Mouse (Mus musculus): ENCODE measurements around the gene Gm45713. TPM values are rescaled to one million over a fixed set of nuclear protein-coding genes. Genes with fewer than 3 reads are reported as not detected.
"Not testable (repeated sequence)": the region's sequence is repeated elsewhere in the genome, so short reads cannot be mapped to it uniquely, and the experiment has no call there.

Gene Gm45713
- polyA plus RNA-seq, 1 experiment from 2014 or later, result 0.45 TPM

DNA sequence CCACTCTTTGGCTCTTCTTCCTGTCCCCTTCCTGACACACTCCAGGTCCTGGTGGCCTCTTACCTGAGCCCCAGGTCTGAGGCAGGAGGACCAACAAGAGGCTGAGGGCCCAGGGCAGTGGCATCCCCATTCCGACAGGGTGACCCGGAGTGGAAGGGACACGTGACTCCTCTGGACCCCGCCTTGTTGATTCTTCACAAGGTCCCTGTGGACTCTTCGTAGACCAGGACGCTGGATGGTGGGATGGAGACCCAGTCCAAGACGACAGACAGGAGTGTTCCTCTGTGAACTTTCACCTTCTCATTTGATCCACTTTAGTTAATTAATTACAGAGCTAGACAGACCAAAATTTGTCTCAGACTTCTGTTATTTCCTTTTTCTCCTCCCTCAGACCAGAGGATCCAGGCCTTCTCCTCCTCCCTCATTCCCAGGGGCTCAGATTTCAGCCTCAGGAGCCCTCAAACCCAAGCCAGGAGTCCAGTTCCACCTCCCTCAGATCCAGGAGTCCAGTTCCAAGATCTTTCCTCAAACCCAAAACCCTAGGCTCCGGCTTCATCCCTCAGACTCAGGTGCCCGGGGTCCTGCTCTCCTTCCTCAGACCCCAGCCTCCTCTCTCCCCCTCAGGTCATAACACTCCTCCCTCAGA is 33.0 kb downstream of the Gm45713 start:
- Histone ChIP-seq H3K4me3 (no peak overlapping the region), H3K9me3 (no peaks in the 10 kb centered on the region), H3K4me1 (peaks cover 6% of the 10 kb centered on the region; the same call in 1 of the 2 replicates), H3K27me3 (no peaks in the 10 kb centered on the region), H3K27ac (replicated peaks) (no peak overlapping the region), H3K4me2 (replicated peaks) (no peak overlapping the region), H3K9ac (replicated peaks) (no peak overlapping the region), H3K36me3 (no peaks in the 10 kb centered on the region)
- ATAC-seq (ENCODE audit: low FRiP score, low read depth), result no peak
- 88% methylated on average over 9 of the region's 9 CpGs for WGBS

DNA sequence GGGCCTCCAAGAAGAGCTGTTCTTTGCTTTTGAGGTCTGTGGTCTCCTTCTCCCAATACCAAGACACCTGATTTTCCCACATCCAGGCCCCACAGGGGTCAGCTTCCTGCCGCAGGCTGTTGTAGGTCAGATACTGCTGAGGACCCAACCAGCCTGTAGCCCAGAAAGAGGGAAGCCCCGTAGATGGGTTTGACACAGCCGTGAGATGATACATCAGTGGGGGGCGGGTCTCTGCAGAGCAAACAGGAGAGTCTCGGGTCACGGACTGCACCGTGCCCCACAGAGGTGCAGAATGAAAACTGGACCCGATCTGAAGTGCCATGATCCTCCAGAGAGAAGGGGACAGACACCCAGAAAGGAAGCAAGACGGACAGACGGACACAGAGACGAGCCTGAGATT is 33.6 kb downstream of the Gm45713 start:
- Histone ChIP-seq H3K4me1 (peaks cover 6% of the 10 kb centered on the region; the same call in 1 of the 2 replicates), H3K36me3 (no peaks in the 10 kb centered on the region), H3K27me3 (no peaks in the 10 kb centered on the region), H3K27ac (replicated peaks) (no peak overlapping the region), H3K4me3 (no peak overlapping the region), H3K4me2 (replicated peaks) (no peak overlapping the region), H3K9me3 (no peaks in the 10 kb centered on the region), H3K9ac (replicated peaks) (no peak overlapping the region)
- WGBS, result 92% methylated on average over 11 of the region's 11 CpGs
- no peak for ATAC-seq (ENCODE audit: low FRiP score, low read depth)

DNA sequence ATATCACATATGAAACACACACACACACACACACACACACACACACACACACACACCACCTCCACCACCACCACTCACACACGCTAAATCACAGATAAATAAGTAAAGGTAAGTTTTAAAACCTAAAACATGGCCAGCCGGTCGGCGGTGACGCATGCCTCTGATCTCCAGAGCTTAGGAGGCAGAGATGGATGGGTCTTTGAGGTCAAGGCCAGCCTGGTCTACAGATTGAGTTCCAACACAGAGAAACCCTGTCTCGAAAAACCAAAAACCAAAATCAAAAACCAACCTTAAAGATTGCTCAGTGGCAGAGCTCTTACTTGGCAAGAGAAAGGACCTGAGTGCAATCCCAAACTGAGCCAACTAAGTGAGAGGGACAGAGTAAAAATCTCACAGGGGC is 36.0 kb downstream of the Gm45713 start:
- H3K4me3 ChIP-seq, result no peak overlapping the region
- no peaks in the 10 kb centered on the region for H3K9me3 ChIP-seq
- no peak overlapping the region for H3K27ac ChIP-seq (replicated peaks)
- no peak for ATAC-seq (ENCODE audit: low FRiP score, low read depth)
- no peaks in the 10 kb centered on the region for H3K4me1 ChIP-seq
- WGBS, result 94% methylated on average over 6 of the region's 6 CpGs
- no peak overlapping the region for H3K9ac ChIP-seq (replicated peaks)
- H3K36me3 ChIP-seq, result no peaks in the 10 kb centered on the region
- no peak overlapping the region for H3K4me2 ChIP-seq (replicated peaks)
- no peaks in the 10 kb centered on the region for H3K27me3 ChIP-seq

DNA sequence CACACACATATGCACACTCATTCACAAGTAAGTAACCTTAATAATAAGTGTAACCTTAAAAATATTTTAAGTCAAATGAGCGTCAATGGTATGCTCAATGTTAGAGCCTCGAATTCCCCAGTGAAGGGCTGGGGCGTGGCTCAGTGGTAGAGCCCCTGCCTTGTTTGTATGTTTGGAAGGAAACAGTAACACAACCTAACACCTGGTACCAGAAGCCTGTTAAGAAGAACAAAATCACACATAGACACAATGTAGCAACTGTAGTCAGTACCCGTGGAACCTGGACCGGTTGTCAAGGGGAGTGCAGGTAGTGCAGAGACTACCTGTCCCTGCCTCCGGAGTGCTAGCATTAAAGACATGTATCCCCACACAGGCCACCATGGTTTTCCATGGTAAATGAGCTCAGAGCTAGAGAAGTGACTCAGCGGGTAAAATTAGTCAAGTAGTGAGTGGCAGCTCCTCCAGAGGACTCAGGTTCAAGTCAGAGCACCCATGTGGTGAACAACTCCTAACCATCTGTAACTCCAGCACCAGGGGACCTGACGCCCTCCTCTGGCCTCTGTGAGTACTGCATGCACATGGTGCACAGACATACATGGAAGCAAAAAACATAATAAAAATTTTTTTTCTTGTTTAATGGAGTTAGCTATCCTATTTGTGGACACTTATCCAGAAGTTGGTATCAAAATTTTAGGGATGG is 37.3 kb downstream of the Gm45713 start:
- Histone ChIP-seq H3K36me3 (no peaks in the 10 kb centered on the region), H3K9me3 (no peaks in the 10 kb centered on the region), H3K4me1 (no peaks in the 10 kb centered on the region), H3K9ac (replicated peaks) (no peak overlapping the region), H3K4me3 (no peak overlapping the region), H3K4me2 (replicated peaks) (no peak overlapping the region), H3K27me3 (no peaks in the 10 kb centered on the region), H3K27ac (replicated peaks) (no peak overlapping the region)
- no peak for ATAC-seq (ENCODE audit: low FRiP score, low read depth)
- WGBS, result 88% methylated on average over 8 of the region's 8 CpGs

DNA sequence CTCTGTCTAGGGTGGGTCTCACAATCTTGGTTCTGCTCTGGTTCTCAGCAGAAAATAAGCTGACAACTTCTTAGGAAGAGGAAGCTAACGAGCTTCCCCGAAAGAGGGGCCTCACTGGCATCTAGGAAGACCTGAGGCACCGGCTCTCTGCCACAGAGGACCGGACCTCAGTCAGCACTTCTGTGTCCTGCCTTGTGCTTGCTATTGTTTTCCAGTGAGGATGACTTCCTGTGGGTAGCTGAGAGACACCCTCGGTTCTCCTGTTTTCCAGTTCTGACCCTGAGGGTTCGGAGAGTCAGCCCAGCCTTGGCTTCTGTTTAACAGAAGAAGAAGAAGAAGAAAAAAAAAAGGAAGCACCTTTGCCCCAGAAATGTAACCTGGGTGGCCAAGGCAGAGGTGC is 38.6 kb downstream of the Gm45713 start:
- Histone ChIP-seq H3K4me1 (no peaks in the 10 kb centered on the region), H3K27ac (replicated peaks) (no peak overlapping the region), H3K36me3 (no peaks in the 10 kb centered on the region), H3K9me3 (no peaks in the 10 kb centered on the region), H3K4me2 (replicated peaks) (no peak overlapping the region), H3K4me3 (no peak overlapping the region), H3K27me3 (peaks cover 5% of the 10 kb centered on the region; the same call in 1 of the 2 replicates), H3K9ac (replicated peaks) (no peak overlapping the region)
- whole genome bisulfite sequencing, result 76% methylated on average over 6 of the region's 6 CpGs
- no peak for ATAC-seq (ENCODE audit: low FRiP score, low read depth)

DNA sequence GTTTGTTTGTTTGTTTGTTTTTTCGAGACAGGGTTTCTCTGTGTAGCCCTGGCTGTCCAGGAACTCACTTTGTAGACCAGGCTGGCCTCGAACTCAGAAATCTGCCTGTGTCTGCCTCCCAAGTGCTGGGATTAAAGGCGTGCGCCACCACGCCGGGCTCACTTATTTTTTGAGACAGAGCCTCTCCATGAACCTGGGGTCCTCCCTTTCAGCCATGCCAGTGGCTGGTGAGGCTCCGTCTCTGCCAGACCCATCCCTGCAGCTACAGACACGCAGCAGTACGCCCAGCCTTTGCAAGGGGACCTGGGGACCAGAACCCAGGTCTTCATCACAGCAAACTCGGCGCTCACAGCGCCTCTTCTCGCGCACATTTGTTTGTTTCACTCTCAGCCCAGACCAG is 40.1 kb downstream of the Gm45713 start:
- not testable (repeated sequence) for ATAC-seq (ENCODE audit: low FRiP score, low read depth)

DNA sequence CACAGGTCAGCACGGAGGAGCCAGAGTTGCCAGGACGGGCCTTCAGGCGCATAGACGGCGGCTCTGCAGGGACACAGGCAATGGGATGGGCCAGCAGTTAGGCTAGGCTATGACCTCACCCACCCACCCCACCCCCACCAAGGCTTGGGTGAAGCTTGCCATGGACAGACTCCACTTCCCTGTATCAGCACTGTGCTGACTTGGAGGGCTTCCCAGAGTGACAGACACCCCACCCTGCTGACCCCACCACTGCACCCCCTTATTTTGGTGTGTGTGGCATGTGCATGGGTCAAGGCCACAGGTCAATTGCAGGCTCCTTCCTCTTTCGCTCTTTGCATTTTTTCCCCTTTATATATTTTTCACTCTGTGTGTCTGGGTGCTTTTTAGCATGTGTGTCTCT is 40.7 kb downstream of the Gm45713 start:
- Histone ChIP-seq H3K4me1 (peaks cover 10% of the 10 kb centered on the region), H3K4me2 (replicated peaks) (no peak overlapping the region), H3K27me3 (peaks cover 14% of the 10 kb centered on the region; the same call in 1 of the 2 replicates), H3K4me3 (no peak overlapping the region), H3K9ac (replicated peaks) (no peak overlapping the region), H3K27ac (replicated peaks) (no peak overlapping the region), H3K9me3 (no peaks in the 10 kb centered on the region), H3K36me3 (no peaks in the 10 kb centered on the region)
- no peak for ATAC-seq (ENCODE audit: low FRiP score, low read depth)
- WGBS, result 94% methylated on average over 6 of the region's 6 CpGs

More for the DNA sequence above, 40.1 kb downstream of the Gm45713 start:
- H3K27me3 ChIP-seq, result peaks cover 14% of the 10 kb centered on the region; the same call in 1 of the 2 replicates
- H3K4me2 ChIP-seq (replicated peaks); H3K4me3 ChIP-seq; H3K36me3 ChIP-seq; H3K4me1 ChIP-seq; H3K9me3 ChIP-seq; H3K9ac ChIP-seq (replicated peaks); H3K27ac ChIP-seq (replicated peaks): not testable (repeated sequence)
- WGBS, result 96% methylated on average over 14 of the region's 14 CpGs

DNA sequence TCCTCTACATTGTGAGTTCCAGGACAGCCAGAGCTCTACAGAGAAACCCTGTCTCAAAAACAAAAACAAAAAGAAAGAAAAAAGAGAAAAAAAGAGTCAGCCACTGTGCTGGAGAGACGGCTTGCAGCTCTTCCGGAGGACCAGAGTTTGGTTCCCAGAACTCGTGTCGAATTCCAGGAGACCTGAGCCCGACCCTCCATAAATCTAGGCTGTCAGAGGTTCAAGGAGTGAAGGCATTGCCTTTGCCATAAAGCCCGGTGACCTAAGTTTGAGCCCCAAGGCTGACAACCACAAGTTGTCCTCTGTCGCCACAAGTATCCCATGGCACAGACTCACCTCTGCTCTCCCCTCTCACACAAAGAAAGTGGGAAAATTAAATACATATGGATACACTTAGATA is 41.9 kb downstream of the Gm45713 start:
- Histone ChIP-seq H3K27me3 (peaks cover 14% of the 10 kb centered on the region; the same call in 1 of the 2 replicates), H3K4me1 (peaks cover 10% of the 10 kb centered on the region), H3K9me3 (no peaks in the 10 kb centered on the region), H3K36me3 (no peaks in the 10 kb centered on the region), H3K4me3 (no peak overlapping the region), H3K27ac (replicated peaks) (no peak overlapping the region), H3K9ac (replicated peaks) (no peak overlapping the region), H3K4me2 (replicated peaks) (no peak overlapping the region)
- 79% methylated on average over 7 of the region's 7 CpGs for WGBS
- no peak for ATAC-seq (ENCODE audit: low FRiP score, low read depth)

DNA sequence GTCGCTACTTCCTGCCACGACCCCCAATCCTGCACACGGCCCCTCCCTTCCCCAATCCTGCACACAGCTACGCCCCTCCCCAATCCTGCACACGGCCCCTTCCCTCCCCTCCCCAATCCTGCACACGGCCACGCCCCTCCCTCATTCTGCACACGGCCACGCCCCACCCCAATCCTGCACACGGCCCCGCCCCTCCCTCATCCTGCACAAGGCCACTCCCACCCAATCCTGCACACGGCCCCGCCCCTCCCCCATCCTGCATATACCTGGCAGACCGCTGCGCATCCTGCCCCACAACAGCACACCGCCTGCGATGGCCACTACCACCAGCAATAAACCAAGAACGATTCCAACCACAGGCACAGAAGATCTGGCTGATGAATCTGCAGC is 42.5 kb downstream of the Gm45713 start:
- peaks cover 14% of the 10 kb centered on the region; the same call in 1 of the 2 replicates for H3K27me3 ChIP-seq
- H3K9me3 ChIP-seq, result no peaks in the 10 kb centered on the region
- H3K4me3 ChIP-seq, result no peak overlapping the region
- H3K9ac ChIP-seq (replicated peaks), result no peak overlapping the region
- H3K4me2 ChIP-seq (replicated peaks), result no peak overlapping the region
- H3K36me3 ChIP-seq, result peaks cover under 1% of the 10 kb centered on the region; the same call in 1 of the 2 replicates
- ATAC-seq (ENCODE audit: low FRiP score, low read depth), result no peak
- peaks cover 10% of the 10 kb centered on the region for H3K4me1 ChIP-seq
- 41% methylated on average over 11 of the region's 18 CpGs for WGBS
- H3K27ac ChIP-seq (replicated peaks), result no peak overlapping the region; the same call in 1 of the 2 replicates

DNA sequence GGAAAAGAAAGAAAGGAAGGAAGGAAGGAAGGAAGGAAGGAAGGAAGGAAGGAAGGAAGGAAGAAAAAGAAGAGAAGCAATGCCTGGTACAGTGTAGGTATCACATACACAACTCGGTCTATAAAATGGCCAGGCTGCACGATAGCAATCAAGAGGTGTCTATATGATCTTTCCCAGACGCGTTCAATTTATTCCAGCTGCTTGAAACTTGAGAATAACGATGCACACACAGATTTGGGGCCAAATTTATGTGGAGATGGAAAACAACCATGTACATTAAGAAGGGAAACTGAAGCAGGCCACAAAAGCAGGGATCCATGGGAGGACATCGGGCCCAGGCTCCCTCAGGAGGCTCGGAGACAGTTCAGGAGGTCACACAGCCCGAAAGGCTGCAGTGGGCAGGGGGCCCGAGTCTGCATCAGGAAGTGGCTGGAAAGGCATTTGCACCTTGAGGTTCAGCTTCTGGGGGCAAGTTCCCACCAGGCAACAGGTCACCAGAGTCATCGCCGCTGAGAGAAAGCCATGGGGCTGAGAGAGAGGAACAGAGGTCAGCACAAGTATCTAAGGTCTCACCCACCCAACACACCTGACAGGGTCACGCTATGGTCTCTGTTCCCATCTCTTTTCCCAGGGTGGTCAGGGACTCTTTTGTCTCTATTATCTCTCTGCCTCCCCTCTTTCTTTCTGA is 43.1 kb downstream of the Gm45713 start:
- Histone ChIP-seq H3K4me3 (no peak overlapping the region), H3K27me3 (peaks cover 14% of the 10 kb centered on the region; the same call in 1 of the 2 replicates), H3K9ac (replicated peaks) (no peak overlapping the region), H3K27ac (replicated peaks) (no peak overlapping the region; the same call in 1 of the 2 replicates), H3K36me3 (peaks cover 4% of the 10 kb centered on the region; the same call in 1 of the 2 replicates), H3K4me1 (peaks cover 10% of the 10 kb centered on the region), H3K9me3 (no peaks in the 10 kb centered on the region), H3K4me2 (replicated peaks) (no peak overlapping the region)
- 69% methylated on average over 12 of the region's 12 CpGs for WGBS
- no peak for ATAC-seq (ENCODE audit: low FRiP score, low read depth)

DNA sequence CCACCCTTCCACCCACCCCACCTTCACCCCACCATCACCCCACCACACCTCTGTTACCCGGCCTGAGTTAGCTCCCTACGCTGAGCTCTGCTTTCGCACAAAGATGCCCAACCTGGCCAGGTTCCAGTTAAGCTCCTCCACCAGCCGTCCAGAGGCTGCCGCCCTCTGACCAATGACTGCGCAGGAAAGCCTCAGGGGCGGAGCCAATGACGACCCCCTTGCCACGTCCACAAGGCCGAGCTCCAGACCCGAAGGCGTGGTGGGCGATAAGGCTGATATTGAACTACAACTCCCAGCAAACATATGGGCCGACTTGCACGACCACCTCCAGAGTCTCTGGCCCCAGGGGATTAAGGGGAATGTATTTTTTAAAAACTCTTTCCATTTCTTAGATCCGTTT is 44.0 kb downstream of the Gm45713 start, which contains the start of gene Rcn3:
Rcn3 (minus strand) TSS at position 174 of the 400 bp plus-strand sequence.
- ATAC-seq (ENCODE audit: low FRiP score, low read depth), result peak; percentile 93
- no peaks in the 10 kb centered on the region for H3K9me3 ChIP-seq
- H3K9ac ChIP-seq (replicated peaks), result peak within 1 kb of the TSS; percentile 58
- H3K4me1 ChIP-seq, result peaks cover 10% of the 10 kb centered on the region
- 0% methylated on average over 16 of the region's 16 CpGs for WGBS
- H3K4me3 ChIP-seq, result peak within 1 kb of the TSS; percentile 50
- peaks cover 4% of the 10 kb centered on the region; the same call in 1 of the 2 replicates for H3K36me3 ChIP-seq
- H3K4me2 ChIP-seq (replicated peaks), result peak within 1 kb of the TSS; percentile 74
- H3K27me3 ChIP-seq, result peaks cover 14% of the 10 kb centered on the region; the same call in 1 of the 2 replicates
- H3K27ac ChIP-seq (replicated peaks), result no peak within 1 kb of the TSS; the same call in 1 of the 2 replicates

Measured in midbrain, embryonic 12.5 days (tissue).